Mouse (Mus musculus): ENCODE data around the gene Nr1h5. TPM values are rescaled to one million over a fixed set of nuclear protein-coding genes. Genes with fewer than 3 reads are reported as not detected.

Gene Nr1h5
- 0.06 and 0.14 TPM in 2 replicates for polyA plus RNA-seq (2015; fragmentation: Nextera tagmentation; extraction: Ambion mirVana)

DNA sequence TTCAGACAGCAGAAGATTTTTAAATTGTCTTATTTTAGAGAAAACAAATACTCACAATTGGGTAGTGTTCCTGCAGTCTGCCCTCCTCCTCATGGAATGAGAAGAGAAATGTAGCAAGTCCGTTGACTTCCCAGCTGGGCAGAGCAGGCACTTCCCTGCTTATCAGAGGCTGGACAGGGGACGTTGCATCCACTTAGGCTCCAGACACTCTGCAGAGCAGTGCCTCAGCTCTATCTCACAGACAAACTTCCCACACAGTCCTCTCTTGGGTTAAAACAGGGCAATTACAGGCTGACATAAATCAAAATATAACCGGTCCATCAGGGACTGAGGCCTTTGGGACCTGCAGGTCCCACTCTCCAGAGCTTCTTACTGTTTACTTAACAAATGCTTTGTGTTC lies at the start of gene Nr1h5:
TSS of gene Nr1h5 (minus strand) at position 101 of the 400 bp plus-strand sequence.
- Histone ChIP-seq H3K36me3 (no peaks in the 10 kb centered on the region), H3K9me3 (replicated peaks) (no peaks in the 10 kb centered on the region), H3K4me1 (replicated peaks) (no peaks in the 10 kb centered on the region; the same call in 1 of the 2 replicates), H3K27ac (no peak within 1 kb of the TSS), H3K4me3 (no peak within 1 kb of the TSS), H3K4me2 (no peak within 1 kb of the TSS), H3K27me3 (no peaks in the 10 kb centered on the region), H3K9ac (no peak within 1 kb of the TSS)
- ATAC-seq (replicated peaks; ENCODE audit: insufficient number of reproducible peaks, insufficient read depth, low FRiP score, low read depth) = no peak
- 15% methylated on average over 3 of the region's 3 CpGs for WGBS

DNA sequence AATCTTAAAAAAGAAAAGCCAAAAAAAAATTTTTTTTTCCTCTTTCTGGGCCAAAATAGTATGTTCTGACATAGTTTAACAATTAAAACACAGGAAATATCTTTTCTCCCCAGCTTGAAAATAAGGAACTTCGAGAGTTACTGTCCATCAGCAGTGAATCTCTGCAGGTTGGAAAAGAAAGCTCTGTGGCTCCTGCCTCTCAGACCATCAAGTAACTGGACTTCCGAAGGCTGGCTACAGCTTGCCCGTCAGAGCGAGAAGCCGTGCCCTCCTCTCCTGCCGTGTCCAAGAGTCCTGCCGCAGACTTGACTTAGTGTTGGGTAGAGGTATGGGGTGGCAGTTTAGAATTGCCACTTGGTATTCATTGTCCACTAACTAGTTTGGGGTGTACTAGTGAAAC lies 37.7 kb upstream of the Nr1h5 start:
- no peak for ATAC-seq (replicated peaks; ENCODE audit: insufficient number of reproducible peaks, insufficient read depth, low FRiP score, low read depth)
- Histone ChIP-seq H3K27me3 (no peaks in the 10 kb centered on the region), H3K4me2 (no peak overlapping the region), H3K27ac (no peak overlapping the region), H3K36me3 (peaks cover 59% of the 10 kb centered on the region), H3K4me3 (no peak overlapping the region), H3K4me1 (replicated peaks) (peaks cover 4% of the 10 kb centered on the region), H3K9me3 (replicated peaks) (no peaks in the 10 kb centered on the region), H3K9ac (no peak overlapping the region)
- WGBS = 96% methylated on average over 7 of the region's 7 CpGs

GRCm38 (mm10) chr3:102997591-102997990 lies 33.7 kb upstream of the Nr1h5 start:
- no peak overlapping the region for H3K4me2 ChIP-seq
- no peaks in the 10 kb centered on the region for H3K27me3 ChIP-seq
- no peaks in the 10 kb centered on the region for H3K9me3 ChIP-seq (replicated peaks)
- no peak overlapping the region for H3K27ac ChIP-seq
- no peak overlapping the region for H3K9ac ChIP-seq
- H3K4me1 ChIP-seq (replicated peaks) = peaks cover 13% of the 10 kb centered on the region
- peaks cover 42% of the 10 kb centered on the region for H3K36me3 ChIP-seq
- no peak overlapping the region for H3K4me3 ChIP-seq
- no peak for ATAC-seq (replicated peaks; ENCODE audit: insufficient number of reproducible peaks, insufficient read depth, low FRiP score, low read depth)
- 74% methylated on average over 3 of the region's 3 CpGs for whole genome bisulfite sequencing

DNA sequence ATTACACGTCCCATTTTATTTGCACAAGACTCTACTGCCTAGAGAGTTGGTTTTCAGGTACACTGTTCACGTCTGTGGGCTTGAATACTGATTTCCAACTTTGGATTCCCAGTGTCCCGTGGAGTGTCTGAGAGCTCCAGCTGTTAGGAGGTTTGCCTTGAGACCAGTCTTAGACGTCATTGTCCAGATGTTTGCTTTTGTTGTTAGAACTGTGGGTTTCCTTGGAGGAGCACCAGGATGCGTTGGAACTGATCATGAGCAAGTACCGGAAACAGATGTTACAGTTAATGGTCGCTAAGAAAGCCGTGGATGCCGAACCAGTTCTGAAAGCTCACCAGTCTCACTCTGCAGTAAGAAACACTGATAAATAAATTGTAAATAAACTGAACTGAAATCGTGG lies 33.1 kb upstream of the Nr1h5 start:
- Histone ChIP-seq H3K9ac (no peak overlapping the region), H3K27ac (no peak overlapping the region), H3K9me3 (replicated peaks) (no peaks in the 10 kb centered on the region), H3K36me3 (peaks cover 37% of the 10 kb centered on the region), H3K27me3 (no peaks in the 10 kb centered on the region), H3K4me2 (peak overlapping the region; percentile 60; the same call in 1 of the 2 replicates), H3K4me3 (peak overlapping the region; percentile 87; the same call in 1 of the 2 replicates), H3K4me1 (replicated peaks) (peaks cover 13% of the 10 kb centered on the region)
- 73% methylated on average over 10 of the region's 10 CpGs for WGBS
- no peak for ATAC-seq (replicated peaks; ENCODE audit: insufficient number of reproducible peaks, insufficient read depth, low FRiP score, low read depth)

- H3K9ac ChIP-seq = peak within 1 kb of the TSS; percentile 85
- WGBS = under 1% methylated on average over 53 of the region's 60 CpGs
- peaks cover 13% of the 10 kb centered on the region for H3K4me1 ChIP-seq (replicated peaks)
- H3K27me3 ChIP-seq = no peaks in the 10 kb centered on the region
- H3K27ac ChIP-seq = peak within 1 kb of the TSS; percentile 96
- H3K4me2 ChIP-seq = peak within 1 kb of the TSS; percentile 60
- peak; percentile 94 for ATAC-seq (replicated peaks; ENCODE audit: insufficient number of reproducible peaks, insufficient read depth, low FRiP score, low read depth)
- peak within 1 kb of the TSS; percentile 87 for H3K4me3 ChIP-seq
- peaks cover 28% of the 10 kb centered on the region for H3K36me3 ChIP-seq
- no peaks in the 10 kb centered on the region for H3K9me3 ChIP-seq (replicated peaks)
Observed at GRCm38 (mm10) chr3:102995605-102996321, 31.8 kb upstream of the Nr1h5 start, which contains the start of gene Sike1. Gene Sike1 (plus strand): TSS chr3:102995708.

GRCm38 (mm10) chr3:102995233-102995604 lies 31.3 kb upstream of the Nr1h5 start:
- H3K4me2 ChIP-seq = peak overlapping the region; percentile 60
- no peaks in the 10 kb centered on the region for H3K27me3 ChIP-seq
- ATAC-seq (replicated peaks; ENCODE audit: insufficient number of reproducible peaks, insufficient read depth, low FRiP score, low read depth) = no peak
- peak overlapping the region; percentile 96 for H3K27ac ChIP-seq
- H3K9me3 ChIP-seq (replicated peaks) = no peaks in the 10 kb centered on the region
- 52% methylated on average over 7 of the region's 7 CpGs for WGBS
- peak overlapping the region; percentile 87 for H3K4me3 ChIP-seq
- peaks cover 13% of the 10 kb centered on the region for H3K4me1 ChIP-seq (replicated peaks)
- H3K9ac ChIP-seq = peak overlapping the region; percentile 85
- peaks cover 23% of the 10 kb centered on the region for H3K36me3 ChIP-seq

- H3K36me3 ChIP-seq = peaks cover under 1% of the 10 kb centered on the region; the same call in 1 of the 2 replicates
- H3K4me3 ChIP-seq = no peak overlapping the region
- H3K9me3 ChIP-seq (replicated peaks) = no peaks in the 10 kb centered on the region
- H3K27ac ChIP-seq = no peak overlapping the region
- WGBS = 19% methylated on average over 3 of the region's 3 CpGs
- H3K27me3 ChIP-seq = no peaks in the 10 kb centered on the region
- no peak overlapping the region for H3K4me2 ChIP-seq
- ATAC-seq (replicated peaks; ENCODE audit: insufficient number of reproducible peaks, insufficient read depth, low FRiP score, low read depth) = no peak
- peaks cover 13% of the 10 kb centered on the region for H3K4me1 ChIP-seq (replicated peaks)
- no peak overlapping the region for H3K9ac ChIP-seq
Observed at GRCm38 (mm10) chr3:102992936-102993335, 29.0 kb upstream of the Nr1h5 start.

- Histone ChIP-seq H3K36me3 (no peaks in the 10 kb centered on the region), H3K9me3 (replicated peaks) (no peaks in the 10 kb centered on the region), H3K27me3 (no peaks in the 10 kb centered on the region), H3K4me1 (replicated peaks) (peaks cover 4% of the 10 kb centered on the region; the same call in 1 of the 2 replicates), H3K4me3 (no peak overlapping the region), H3K9ac (no peak overlapping the region), H3K4me2 (no peak overlapping the region), H3K27ac (no peak overlapping the region)
- 66% methylated on average over 8 of the region's 8 CpGs for WGBS
- ATAC-seq (replicated peaks; ENCODE audit: insufficient number of reproducible peaks, insufficient read depth, low FRiP score, low read depth) = no peak
Observed at GRCm38 (mm10) chr3:102991041-102991440, 27.1 kb upstream of the Nr1h5 start.

- no peaks in the 10 kb centered on the region for H3K36me3 ChIP-seq
- H3K4me1 ChIP-seq (replicated peaks) = 0 out of 2 replicates have a peak, but pooled peaks cover 3% of the 10 kb centered on the region
- no peak overlapping the region for H3K4me3 ChIP-seq
- 54% methylated on average over 3 of the region's 3 CpGs for WGBS
- H3K9ac ChIP-seq = no peak overlapping the region
- H3K9me3 ChIP-seq (replicated peaks) = no peaks in the 10 kb centered on the region
- H3K27me3 ChIP-seq = no peaks in the 10 kb centered on the region
- no peak overlapping the region for H3K4me2 ChIP-seq
- no peak overlapping the region for H3K27ac ChIP-seq
- ATAC-seq (replicated peaks; ENCODE audit: insufficient number of reproducible peaks, insufficient read depth, low FRiP score, low read depth) = no peak
Observed at GRCm38 (mm10) chr3:102980349-102980736, 16.4 kb upstream of the Nr1h5 start.

DNA sequence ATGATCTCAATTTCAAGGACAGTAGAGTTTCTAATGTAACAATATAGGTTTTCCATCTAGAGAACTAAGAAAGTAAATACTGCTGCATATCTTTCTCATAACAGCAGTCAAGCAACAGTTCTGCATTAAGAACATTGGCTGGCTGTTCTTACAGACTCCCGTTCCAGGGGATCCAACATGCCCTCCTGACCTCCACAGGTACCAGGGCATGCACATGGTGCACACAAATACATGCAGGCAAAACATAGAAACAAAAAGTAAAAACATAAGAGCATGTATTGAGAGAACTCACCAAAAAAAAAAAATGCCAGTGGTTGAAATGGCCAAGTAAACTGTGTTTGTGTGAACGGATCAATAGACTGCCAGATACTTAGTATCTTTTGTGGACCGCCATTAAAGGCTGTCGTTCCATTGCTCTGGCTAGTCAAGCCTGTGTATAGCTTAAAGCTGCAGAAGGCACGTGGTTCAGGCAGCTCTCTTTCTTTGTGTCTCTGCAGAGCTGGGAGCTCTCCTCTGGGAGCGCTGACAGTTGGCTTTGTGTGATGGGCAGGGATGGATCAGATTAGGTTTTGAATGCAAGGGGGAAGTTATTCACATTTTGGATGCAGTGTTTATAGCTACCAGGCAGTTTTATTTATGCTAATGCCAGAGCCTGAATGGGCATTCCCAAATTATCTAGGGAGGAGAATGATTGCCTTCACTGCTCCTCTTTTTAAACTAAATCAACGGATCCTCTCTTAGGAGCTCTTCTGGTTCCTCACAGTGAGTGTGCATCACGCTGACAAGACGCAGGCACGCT lies 15.8 kb upstream of the Nr1h5 start:
- WGBS = 32% methylated on average over 10 of the region's 10 CpGs

DNA sequence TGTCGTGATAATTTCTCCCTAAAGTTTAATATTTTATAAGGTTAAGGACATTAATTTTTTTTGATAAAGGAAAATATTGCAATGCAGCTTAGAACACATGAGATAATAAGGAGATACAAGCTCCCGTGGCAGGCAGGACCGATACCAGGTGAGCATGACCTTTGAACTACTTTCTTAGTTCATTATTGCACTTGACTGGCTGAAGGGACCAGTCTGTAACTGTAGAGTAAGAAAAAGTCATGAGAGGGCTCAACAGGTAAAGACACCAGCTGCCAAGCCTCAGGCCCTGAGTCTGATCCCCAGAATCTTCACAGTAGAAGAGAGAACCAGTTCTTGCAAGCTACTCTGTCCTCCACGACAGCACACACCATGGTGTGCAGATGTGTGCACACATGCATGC lies 13.0 kb upstream of the Nr1h5 start:
- Histone ChIP-seq H3K9ac (no peak overlapping the region), H3K36me3 (no peaks in the 10 kb centered on the region), H3K9me3 (replicated peaks) (no peaks in the 10 kb centered on the region), H3K27me3 (no peaks in the 10 kb centered on the region), H3K27ac (no peak overlapping the region), H3K4me3 (no peak overlapping the region), H3K4me2 (no peak overlapping the region), H3K4me1 (replicated peaks) (0 out of 2 replicates have a peak, but pooled peaks cover 3% of the 10 kb centered on the region)
- 73% methylated on average over 4 of the region's 4 CpGs for WGBS
- no peak for ATAC-seq (replicated peaks; ENCODE audit: insufficient number of reproducible peaks, insufficient read depth, low FRiP score, low read depth)

More for the DNA sequence above, 15.8 kb upstream of the Nr1h5 start:
- 0 out of 2 replicates have a peak, but pooled peaks cover 3% of the 10 kb centered on the region for H3K4me1 ChIP-seq (replicated peaks)
- no peaks in the 10 kb centered on the region for H3K27me3 ChIP-seq
- no peak overlapping the region for H3K9ac ChIP-seq
- H3K4me2 ChIP-seq = peak overlapping the region; percentile 14; the same call in 1 of the 2 replicates
- no peak overlapping the region for H3K4me3 ChIP-seq
- no peaks in the 10 kb centered on the region for H3K36me3 ChIP-seq
- H3K9me3 ChIP-seq (replicated peaks) = no peaks in the 10 kb centered on the region
- no peak overlapping the region for H3K27ac ChIP-seq
- no peak for ATAC-seq (replicated peaks; ENCODE audit: insufficient number of reproducible peaks, insufficient read depth, low FRiP score, low read depth)
